In the genomic region with DNA sequence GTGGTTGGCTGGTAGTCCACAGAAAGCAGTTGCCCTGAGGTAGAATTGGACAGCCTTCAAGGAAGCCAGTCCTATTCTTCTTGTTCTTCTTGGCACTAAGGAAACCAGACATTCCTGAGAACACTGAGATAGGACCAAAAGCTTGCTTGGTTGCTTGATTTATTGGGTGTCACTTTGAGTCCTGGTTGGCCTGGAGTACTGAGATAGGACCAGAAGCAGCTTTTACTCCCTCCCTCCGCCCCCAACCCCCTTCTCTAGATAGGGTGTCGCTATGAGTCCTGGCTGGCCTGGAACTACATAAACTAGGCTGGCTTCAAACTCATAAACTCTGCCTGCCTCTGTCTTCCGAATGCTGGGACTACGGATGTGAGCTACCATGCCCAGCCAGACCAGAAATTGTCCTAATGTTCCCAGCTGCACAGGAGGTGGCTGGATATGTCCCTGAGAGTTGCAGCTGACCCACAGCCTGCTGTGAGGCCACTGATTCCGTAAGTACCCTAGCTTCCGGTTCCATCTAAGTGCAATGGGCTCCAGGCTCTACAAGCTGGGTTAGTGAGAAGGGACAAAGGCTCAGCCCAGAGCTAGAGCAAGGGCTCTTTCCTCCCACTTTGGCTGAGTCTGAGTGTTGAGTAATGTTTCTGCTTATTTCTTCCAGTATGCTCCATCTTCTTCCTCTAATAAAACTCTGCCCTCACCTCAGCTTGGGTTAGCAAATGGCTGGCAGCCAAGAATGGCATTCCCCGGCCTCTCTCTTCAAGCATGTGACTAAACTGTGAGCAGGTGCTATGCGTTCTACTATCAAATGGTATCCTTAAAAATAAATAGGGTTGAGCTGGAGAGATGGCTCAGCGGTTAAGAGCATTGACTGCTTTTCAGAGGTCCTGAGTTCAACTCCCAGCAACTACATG, we compare ENCODE assay signal across 15 mouse cellular contexts. TPM values are rescaled to one million over a fixed set of nuclear protein-coding genes. Genes with fewer than 3 reads are reported as not detected.
DNase-seq lines count a peak whose midpoint lies in the region; ATAC-seq and TF ChIP-seq lines count a peak whose summit lies in the region.
"Had no signal": no experiment of that assay in that cellular context is flagged by ENCODE, and none has a peak within 500 bp of the region (broad histone marks: within the 10 kb centered on the region; RNA-seq: fewer than 3 reads in every experiment).

No protein-coding gene starts in this region.

- CTCF ChIA-PET in Patski (lab: Charles Lee), result interaction anchor here (0.9 to 1.9 kb wide), 4 partner anchors 10 to 43 kb away, joined by 3 to 6 read pairs (median 5); no protein-coding TSS in a partner anchor

- H3K9ac ChIP-seq in liver, embryonic 12.5 days, result no peak overlapping the region
- H3K9ac ChIP-seq in hindbrain, embryonic 13.5 days, result no peak overlapping the region

- POLR2A ChIA-PET in Patski (lab: Charles Lee), result interaction anchor here (0.7 to 1.0 kb wide), 2 partner anchors 11 to 259 kb away, joined by 3 to 6 read pairs; no protein-coding TSS in a partner anchor

- peak; percentile 19 for ATAC-seq in Patski
- ATAC-seq in liver, embryonic 12.5 days, result peak; percentile 78
- ATAC-seq in hindbrain, embryonic 13.5 days (ENCODE audit: low FRiP score), result no peak
- ATAC-seq: forebrain, embryonic 16.5 days had no signal

- intact Hi-C loops in gastrocnemius, adult 2 months (cut with DNase I), result no loop called here
- intact Hi-C loops in gastrocnemius, postnatal 14 days (cut with DNase I; ENCODE audit: low total_unique reads), result no loop called here

- H3K36me3 ChIP-seq in liver, embryonic 12.5 days, result no peaks in the 10 kb centered on the region
- H3K36me3 ChIP-seq in hindbrain, embryonic 13.5 days, result no peaks in the 10 kb centered on the region

- H3K9me3 ChIP-seq in liver, embryonic 12.5 days (replicated peaks), result no peaks in the 10 kb centered on the region
- H3K9me3 ChIP-seq in hindbrain, embryonic 13.5 days, result no peaks in the 10 kb centered on the region

- in situ Hi-C loops in Patski (cut with MboI; ENCODE audit: low pct_unique_long_range_greater_than_20kb), result no loop called here

- DNase-seq in gastrocnemius, adult 2 months, result peak; percentile 42
- no peak for DNase-seq in gastrocnemius, postnatal 14 days
- DNase-seq in Patski (ENCODE audit: low read depth, low spot score), result no peak
- peak; percentile 53 for DNase-seq in lung, postnatal 25 days (ENCODE audit: low spot score)
- DNase-seq in ovary, adult 18-20 months (ENCODE audit: low spot score), result no peak
- no peak for DNase-seq in cerebellum, adult 11-12 months
- DNase-seq: adrenal gland, adult 8-10 months; cerebellum, adult 18-20 months; left cerebral cortex, postnatal 4 days had no signal

- WGBS in liver, embryonic 12.5 days (ENCODE audit: insufficient replicate concordance), result 57% methylated on average over 9 of the region's 9 CpGs
- WGBS in hindbrain, embryonic 13.5 days, result 87% methylated on average over 9 of the region's 9 CpGs

- peak overlapping the region; percentile 59 for H3K27ac ChIP-seq in gastrocnemius, adult 2 months
- peak overlapping the region; percentile 39; the same call in 1 of the 2 replicates for H3K27ac ChIP-seq in liver, embryonic 12.5 days
- H3K27ac ChIP-seq in hindbrain, embryonic 13.5 days, result no peak overlapping the region

- peak overlapping the region; percentile 11; the same call in 1 of the 2 replicates for H3K4me3 ChIP-seq in gastrocnemius, adult 2 months
- H3K4me3 ChIP-seq in liver, embryonic 12.5 days, result no peak overlapping the region
- no peak overlapping the region for H3K4me3 ChIP-seq in hindbrain, embryonic 13.5 days

- H3K4me1 ChIP-seq in liver, embryonic 12.5 days, result peaks cover 53% of the 10 kb centered on the region
- peaks cover 5% of the 10 kb centered on the region; the same call in 1 of the 2 replicates for H3K4me1 ChIP-seq in hindbrain, embryonic 13.5 days (replicated peaks)

- TF ChIP-seq CTCF in gastrocnemius, adult 2 months (IDR thresholded peaks at IDR 0.05), result no peak
- no peak for TF ChIP-seq CTCF in Patski (IDR thresholded peaks at IDR 0.05)

- peak overlapping the region; percentile 32; the same call in 1 of the 2 replicates for H3K4me2 ChIP-seq in liver, embryonic 12.5 days
- no peak overlapping the region for H3K4me2 ChIP-seq in hindbrain, embryonic 13.5 days
- H3K4me2 ChIP-seq: midbrain, embryonic 11.5 days had no signal

- H3K27me3 ChIP-seq in Patski, result no peaks in the 10 kb centered on the region
- H3K27me3 ChIP-seq in liver, embryonic 12.5 days (replicated peaks), result no peaks in the 10 kb centered on the region
- H3K27me3 ChIP-seq in hindbrain, embryonic 13.5 days, result peaks cover 6% of the 10 kb centered on the region; the same call in 1 of the 2 replicates

RNA-seq across cellular contexts. Expression of a gene that starts 9.0 kb away (rescaled TPM):
- total RNA-seq in gastrocnemius, adult 2 months (2021), result 10 to 100 TPM in 1 of 2 experiments, 1 to 10 TPM in 1; 8.8 to 10.9 TPM
- 10 to 100 TPM; 15.4 to 18.3 TPM for total RNA-seq in gastrocnemius, postnatal 14 days (2021)
- polyA plus RNA-seq in Patski (2021), result 138 TPM
- polyA plus RNA-seq in liver, embryonic 12.5 days (2016; fragmentation: Nextera tagmentation; extraction: Ambion mirVana), result 3.2 and 3.7 TPM in 2 replicates
- 8.8 and 9.8 TPM in 2 replicates for polyA plus RNA-seq in hindbrain, embryonic 13.5 days (2015; fragmentation: Nextera tagmentation; extraction: Ambion mirVana)

RNA-seq across cellular contexts. Expression of a gene that starts 27.0 kb away (rescaled TPM):
- not detected for total RNA-seq in gastrocnemius, adult 2 months (2021)
- not detected for total RNA-seq in gastrocnemius, postnatal 14 days (2021)
- 0.68 TPM for polyA plus RNA-seq in Patski (2021)
- not detected in 2 replicates for polyA plus RNA-seq in liver, embryonic 12.5 days (2016; fragmentation: Nextera tagmentation; extraction: Ambion mirVana)
- not detected in 2 replicates for polyA plus RNA-seq in hindbrain, embryonic 13.5 days (2015; fragmentation: Nextera tagmentation; extraction: Ambion mirVana)
- total RNA-seq: adrenal gland, adult 8-10 months; left cerebral cortex, postnatal 4 days had no signal
- polyA plus RNA-seq: embryonic facial prominence, embryonic 11.5 days; forebrain, embryonic 16.5 days; midbrain, embryonic 11.5 days; neural tube, embryonic 14.5 days had no signal

RNA-seq across cellular contexts. Expression of a gene that starts 27.4 kb away (rescaled TPM):
- total RNA-seq in gastrocnemius, adult 2 months (2021), result 10 to 100 TPM; 30.0 to 34.1 TPM
- 10 to 100 TPM; 23.2 to 24.6 TPM for total RNA-seq in gastrocnemius, postnatal 14 days (2021)
- polyA plus RNA-seq in Patski (2021), result 21.1 TPM
- polyA plus RNA-seq in liver, embryonic 12.5 days (2016; fragmentation: Nextera tagmentation; extraction: Ambion mirVana), result 36.3 and 42.4 TPM in 2 replicates
- 53.4 and 56.5 TPM in 2 replicates for polyA plus RNA-seq in hindbrain, embryonic 13.5 days (2015; fragmentation: Nextera tagmentation; extraction: Ambion mirVana)

RNA-seq across cellular contexts. Expression of a gene that starts 36.1 kb away (rescaled TPM):
- 10 to 100 TPM in 1 of 2 experiments, 1 to 10 TPM in 1; 9.1 to 13.4 TPM for total RNA-seq in gastrocnemius, adult 2 months (2021)
- total RNA-seq in gastrocnemius, postnatal 14 days (2021), result 1 to 10 TPM; 6.5 to 7.6 TPM
- polyA plus RNA-seq in Patski (2021), result 2.6 TPM
- 12.5 TPM in 2 replicates for polyA plus RNA-seq in liver, embryonic 12.5 days (2016; fragmentation: Nextera tagmentation; extraction: Ambion mirVana)
- polyA plus RNA-seq in hindbrain, embryonic 13.5 days (2015; fragmentation: Nextera tagmentation; extraction: Ambion mirVana), result 31.1 and 35.2 TPM in 2 replicates

RNA-seq across cellular contexts. Expression of a gene that starts 37.0 kb away (rescaled TPM):
- under 1 TPM; 0.38 to 0.78 TPM for total RNA-seq in gastrocnemius, adult 2 months (2021)
- total RNA-seq in gastrocnemius, postnatal 14 days (2021), result under 1 TPM; 0.55 to 0.88 TPM
- 0.94 TPM for polyA plus RNA-seq in Patski (2021)
- polyA plus RNA-seq in liver, embryonic 12.5 days (2016; fragmentation: Nextera tagmentation; extraction: Ambion mirVana), result 0.77 and 1.1 TPM in 2 replicates
- polyA plus RNA-seq in hindbrain, embryonic 13.5 days (2015; fragmentation: Nextera tagmentation; extraction: Ambion mirVana), result 0.66 and 0.68 TPM in 2 replicates

Comparison
In these comparisons a context has a peak if more than half of its experiments do, and no peak if none do; other contexts are left out.
1. DNase-seq: peak in gastrocnemius, adult 2 months (single experiment) and lung, postnatal 25 days (single experiment); none in gastrocnemius, postnatal 14 days (single experiment), Patski (single experiment), ovary, adult 18-20 months (single experiment) and cerebellum, adult 11-12 months (single experiment).
2. RNA of a gene that starts 9.0 kb away (polyA plus RNA-seq): 138 TPM in Patski (single experiment); 8.8 to 9.8 TPM in hindbrain, embryonic 13.5 days and 3.2 to 3.7 TPM in liver, embryonic 12.5 days; every median in the first group is over 10 times any median in the second.